Mouse (Mus musculus): ENCODE measurements around the gene Hapln3.

DNA sequence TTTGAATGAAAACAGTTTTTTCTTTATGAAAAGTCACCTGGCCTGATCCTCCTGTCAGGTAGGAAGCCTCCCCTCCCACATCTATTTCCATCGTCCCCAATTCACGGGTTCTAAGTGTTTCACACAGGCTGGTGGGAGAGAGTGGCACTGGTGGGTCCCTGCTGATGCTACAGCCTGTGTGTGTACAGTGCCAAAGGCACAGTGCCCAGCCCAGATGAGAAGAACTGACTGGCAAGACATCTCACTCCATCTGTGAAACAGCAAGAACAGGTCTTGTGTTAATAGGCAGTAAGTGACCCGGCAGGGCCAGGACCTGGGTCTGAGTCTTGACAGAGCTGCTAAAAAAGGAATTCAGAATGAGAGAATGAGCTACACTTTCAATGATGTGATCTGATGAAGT is 51.6 kb downstream of the Hapln3 start:
- no peak for TF ChIP-seq CTCF (IDR thresholded peaks at IDR 0.05; ENCODE audit: low read depth)
- no peak for TF ChIP-seq EP300 (optimal IDR thresholded peaks at IDR 0.05)

Measured in stomach, postnatal 0 days (tissue).